Mouse (Mus musculus) embryonic fibroblast, embryonic 13.5 days (primary cell): Measurements from ENCODE around the gene Tfpi2. TPM values are rescaled to one million over a fixed set of nuclear protein-coding genes. Genes with fewer than 3 reads are reported as not detected.

Experiments
- H3K27ac ChIP-seq: 2 replicates; pipeline ENCODE4 v1.5.1; 2012; ENCODE audit warnings: low read length, control low read depth, inconsistent platforms; ENCODE audit not compliant: insufficient read depth
- H3K4me1 ChIP-seq: 2 replicates; pipeline ENCODE4 v1.6.1; 2011; ENCODE audit warnings: low read length; ENCODE audit not compliant: control insufficient read depth, insufficient read depth
- H3K4me3 ChIP-seq: 2 replicates; pipeline ENCODE4 v1.5.1; 2011; ENCODE audit warnings: mild to moderate bottlenecking, control low read depth, low read length; ENCODE audit not compliant: insufficient read depth
- CTCF ChIP-seq: IDR thresholded peaks from 2 replicates; pipeline ENCODE4 v1.5.1; 2011; ENCODE audit warnings: mild to moderate bottlenecking, control low read depth, low read length, moderate library complexity, borderline replicate concordance; ENCODE audit not compliant: insufficient read depth
- POLR2A ChIP-seq: IDR thresholded peaks from 2 replicates; pipeline ENCODE4 v1.6.1; 2011; ENCODE audit warnings: low read depth, mild to moderate bottlenecking, control low read depth, low read length, moderate library complexity
- polyA plus RNA-seq: library from polyadenylated mRNA; stranded (reverse); fragments of >200 nt; gene quantifications from 2 replicates; pipeline ENCODE4 v1.2.4, GENCODE M21; 2011; ENCODE audit warnings: low read depth; ENCODE audit not compliant: missing spikeins, insufficient read length

Gene Tfpi2
- polyA plus RNA-seq: 6.4 and 13.8 TPM in 2 replicates

DNA sequence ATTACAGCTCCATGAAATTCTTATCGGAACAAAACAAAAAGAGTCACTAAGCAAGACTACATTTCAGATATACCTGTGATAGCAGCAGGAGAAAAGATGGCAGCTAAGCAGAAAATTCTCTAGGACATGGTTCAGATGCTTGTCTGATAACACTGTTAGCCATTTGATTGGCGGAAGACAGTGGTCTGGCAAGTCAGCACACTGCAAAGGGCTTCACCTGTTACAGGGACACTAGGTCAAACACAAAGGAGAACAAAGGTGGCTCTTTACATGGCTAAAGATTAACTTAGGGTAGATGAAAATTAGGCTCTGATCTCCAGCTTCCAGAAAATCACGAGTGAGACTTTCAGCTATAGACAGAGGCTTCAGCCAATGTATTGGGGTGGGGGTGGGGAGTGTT, at the start of gene Tfpi2:
Gene Tfpi2 (minus strand): TSS at position 170 of the 400 bp plus-strand sequence.
- Histone ChIP-seq H3K4me3 (no peak within 1 kb of the TSS), H3K27ac (no peak within 1 kb of the TSS), H3K4me1 (no peaks in the 10 kb centered on the region)
- TF ChIP-seq POLR2A (no peak), CTCF (no peak)

DNA sequence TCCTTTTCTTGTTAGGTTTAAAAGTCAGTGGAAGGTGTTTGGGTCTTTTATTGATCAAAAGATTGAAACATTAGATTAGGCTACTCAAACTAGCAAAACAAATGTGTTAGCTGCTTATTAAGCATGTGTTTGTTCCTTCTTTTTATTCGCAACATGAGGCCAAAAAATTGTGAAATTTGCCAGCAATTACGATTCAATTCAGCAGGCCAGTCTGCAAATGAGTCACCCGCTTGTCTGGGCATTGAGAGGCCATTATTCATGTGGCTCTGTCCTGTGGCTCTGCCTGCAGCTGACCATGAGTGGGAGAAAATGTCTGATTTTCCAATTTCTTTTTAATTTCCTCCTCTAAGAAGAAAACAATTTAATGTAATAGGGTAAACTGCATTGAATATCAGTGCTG, 42.2 kb upstream of the Tfpi2 start:
- Histone ChIP-seq H3K27ac (no peak overlapping the region), H3K4me1 (no peaks in the 10 kb centered on the region), H3K4me3 (no peak overlapping the region)
- TF ChIP-seq POLR2A (no peak), CTCF (no peak)

DNA sequence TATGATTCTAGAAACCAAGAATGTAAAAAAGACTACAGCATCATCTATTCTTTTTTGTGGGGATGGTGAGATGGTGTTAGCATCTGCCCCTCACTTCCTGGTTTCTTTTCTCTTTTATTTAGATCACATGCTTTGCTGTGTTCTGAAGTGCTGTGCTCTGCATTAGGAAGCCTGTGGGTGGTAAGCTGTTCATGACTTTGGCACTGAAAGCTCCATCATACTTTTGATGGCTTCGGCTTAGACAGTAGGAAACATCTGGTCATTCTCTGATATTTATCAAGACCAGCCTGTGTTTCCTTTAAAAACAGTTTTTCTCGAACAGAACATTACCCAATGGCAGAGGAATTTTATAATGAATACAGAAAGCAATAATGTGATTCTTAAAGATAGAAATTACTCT, 37.6 kb upstream of the Tfpi2 start:
- Histone ChIP-seq H3K4me1 (no peaks in the 10 kb centered on the region), H3K4me3 (no peak overlapping the region), H3K27ac (no peak overlapping the region)
- TF ChIP-seq CTCF (no peak), POLR2A (no peak)

DNA sequence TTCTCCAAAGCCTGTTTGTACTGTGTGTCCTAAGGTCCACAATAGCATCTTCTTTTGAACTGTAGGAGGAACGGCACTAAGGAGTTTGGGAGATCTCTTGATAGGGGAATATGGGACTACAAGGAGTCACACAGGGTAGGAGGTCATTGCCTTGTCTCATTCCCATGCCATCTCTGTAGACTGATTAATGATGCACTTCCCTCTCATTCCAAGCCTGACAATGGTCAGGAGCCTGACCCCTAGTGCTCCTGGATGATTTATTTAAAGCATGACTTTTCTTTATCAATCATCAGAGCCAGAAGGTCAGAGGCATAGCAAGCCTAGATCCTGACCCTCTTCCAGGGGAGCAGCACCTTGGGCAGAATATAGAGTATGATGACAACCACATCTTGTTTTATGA, 33.9 kb upstream of the Tfpi2 start:
- TF ChIP-seq CTCF (no peak), POLR2A (no peak)
- H3K4me1 ChIP-seq: no peaks in the 10 kb centered on the region
- H3K4me3 ChIP-seq: no peak overlapping the region
- H3K27ac ChIP-seq: no peak overlapping the region

DNA sequence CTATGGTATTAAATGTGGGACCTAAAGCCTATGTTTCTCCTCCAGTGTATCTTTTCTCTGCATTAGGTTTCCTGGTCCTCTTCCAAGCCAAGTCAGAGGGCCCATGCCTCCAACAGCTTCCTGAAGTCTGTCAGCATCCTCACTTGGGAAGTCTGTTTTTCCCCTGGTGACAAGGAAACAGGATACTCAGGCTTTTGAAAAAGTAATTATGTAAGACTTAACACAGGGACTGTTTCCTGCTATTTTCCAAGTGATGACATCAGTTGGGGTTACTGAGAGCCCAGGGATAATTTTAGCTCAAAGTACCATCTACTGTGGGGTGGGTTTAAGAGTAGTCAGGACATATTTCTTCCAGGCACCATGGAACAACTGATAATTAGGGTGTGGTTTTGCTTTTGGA, 20.8 kb upstream of the Tfpi2 start:
- Histone ChIP-seq H3K4me1 (no peaks in the 10 kb centered on the region; the same call in 1 of the 2 replicates), H3K27ac (no peak overlapping the region), H3K4me3 (no peak overlapping the region)
- TF ChIP-seq CTCF (no peak), POLR2A (no peak)

DNA sequence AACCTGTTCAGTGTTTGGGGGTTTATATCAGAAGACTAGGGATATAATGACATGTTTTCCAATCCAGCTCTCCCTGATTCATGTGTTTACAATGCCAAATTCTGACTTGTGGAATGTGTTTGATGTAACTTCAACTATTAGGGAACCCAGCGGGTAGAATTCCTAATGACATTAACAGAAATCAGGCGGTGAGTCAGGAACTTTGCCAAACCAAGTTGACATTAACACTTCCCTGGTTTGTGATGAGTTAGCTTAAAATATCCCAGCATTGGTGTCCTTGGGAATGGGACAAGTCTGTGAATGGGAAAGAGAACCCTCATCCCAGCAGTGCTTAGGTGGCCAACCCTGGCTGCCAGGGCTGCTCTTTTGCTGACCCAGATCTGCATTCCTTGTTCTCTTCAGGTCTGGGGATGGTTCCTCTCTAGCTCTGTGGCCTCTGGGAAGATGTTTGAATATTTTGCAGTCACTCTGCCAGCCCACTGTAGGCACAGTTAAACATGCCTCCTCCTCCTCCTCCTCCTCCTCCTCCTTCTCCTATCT, 19.9 kb upstream of the Tfpi2 start:
- Histone ChIP-seq H3K4me3 (no peak overlapping the region), H3K4me1 (no peaks in the 10 kb centered on the region; the same call in 1 of the 2 replicates), H3K27ac (no peak overlapping the region)
- TF ChIP-seq CTCF (no peak), POLR2A (no peak)

DNA sequence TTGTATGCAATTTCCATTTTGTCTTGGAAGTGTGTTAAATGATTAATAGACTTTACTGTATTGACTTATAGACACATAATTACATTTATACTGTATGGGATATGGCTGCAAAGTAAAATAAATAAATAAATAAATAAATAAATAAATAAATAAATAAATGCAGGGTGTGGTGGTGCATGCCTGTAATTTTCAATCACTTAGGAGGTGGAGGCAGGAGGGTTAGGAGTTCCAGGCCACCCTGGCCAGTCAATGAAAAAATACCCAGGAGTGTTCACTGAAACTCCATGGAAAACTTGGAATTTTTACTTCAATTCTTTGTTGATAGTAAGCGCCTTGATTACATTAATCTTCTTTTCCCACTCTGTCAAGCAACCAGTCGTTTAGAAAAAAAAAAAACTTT, 16.1 kb upstream of the Tfpi2 start:
- H3K4me1 ChIP-seq: peaks cover 5% of the 10 kb centered on the region; the same call in 1 of the 2 replicates
- no peak overlapping the region for H3K27ac ChIP-seq
- peak overlapping the region; percentile 14; the same call in 1 of the 2 replicates for H3K4me3 ChIP-seq
- TF ChIP-seq CTCF: no peak
- no peak for TF ChIP-seq POLR2A

DNA sequence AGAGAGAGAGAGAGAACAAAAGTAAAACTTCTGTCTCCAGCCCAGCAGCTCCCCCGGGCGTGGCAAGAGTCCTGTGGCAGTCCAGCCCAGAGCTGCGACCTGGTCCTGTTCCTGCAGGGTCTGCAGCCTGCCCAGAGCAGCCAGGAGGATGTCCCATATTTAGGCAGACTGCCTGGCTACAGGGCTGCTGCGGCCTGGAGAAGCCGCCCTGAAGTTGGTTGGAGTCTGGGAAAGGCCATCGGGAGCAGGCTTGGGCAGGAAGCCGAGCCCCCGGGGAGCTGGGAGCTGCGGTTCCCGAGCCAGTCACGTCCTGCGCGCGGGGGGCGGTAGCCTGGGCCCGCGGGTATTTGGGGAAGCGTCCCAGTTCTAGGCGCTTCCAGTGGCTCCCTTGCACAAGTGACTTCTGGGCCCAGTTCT, 15.2 kb upstream of the Tfpi2 start, which contains the start of gene Gng11:
Gene Gng11 (plus strand): TSS at position 15 of the 417 bp plus-strand sequence.
- TF ChIP-seq CTCF (no peak), POLR2A (peak; percentile 57)
- H3K27ac ChIP-seq: peak within 1 kb of the TSS; percentile 51
- H3K4me3 ChIP-seq: peak within 1 kb of the TSS; percentile 78
- peaks cover 5% of the 10 kb centered on the region; the same call in 1 of the 2 replicates for H3K4me1 ChIP-seq

DNA sequence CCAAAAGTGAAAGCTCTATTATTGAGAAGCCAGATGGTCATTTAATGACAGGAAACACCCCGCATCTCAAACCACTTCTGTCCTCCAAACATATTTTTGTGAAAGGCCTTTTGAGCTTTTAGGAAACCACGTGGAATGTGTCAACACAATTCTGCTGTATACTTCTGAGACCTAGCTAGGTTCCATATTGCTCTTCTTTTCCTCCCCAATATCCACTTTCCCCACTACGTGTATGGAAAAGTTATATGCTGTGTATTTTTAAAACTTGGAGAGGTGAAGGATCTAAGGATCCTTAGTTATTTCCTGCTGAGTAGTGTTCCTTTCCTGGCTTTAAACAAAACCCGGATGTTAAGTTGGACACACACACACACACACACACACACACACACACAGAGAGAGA, 14.7 kb upstream of the Tfpi2 start:
- H3K27ac ChIP-seq: peak overlapping the region; percentile 51
- H3K4me3 ChIP-seq: peak overlapping the region; percentile 78; the same call in 1 of the 2 replicates
- H3K4me1 ChIP-seq: peaks cover 5% of the 10 kb centered on the region; the same call in 1 of the 2 replicates
- TF ChIP-seq POLR2A (no peak), CTCF (no peak)

DNA sequence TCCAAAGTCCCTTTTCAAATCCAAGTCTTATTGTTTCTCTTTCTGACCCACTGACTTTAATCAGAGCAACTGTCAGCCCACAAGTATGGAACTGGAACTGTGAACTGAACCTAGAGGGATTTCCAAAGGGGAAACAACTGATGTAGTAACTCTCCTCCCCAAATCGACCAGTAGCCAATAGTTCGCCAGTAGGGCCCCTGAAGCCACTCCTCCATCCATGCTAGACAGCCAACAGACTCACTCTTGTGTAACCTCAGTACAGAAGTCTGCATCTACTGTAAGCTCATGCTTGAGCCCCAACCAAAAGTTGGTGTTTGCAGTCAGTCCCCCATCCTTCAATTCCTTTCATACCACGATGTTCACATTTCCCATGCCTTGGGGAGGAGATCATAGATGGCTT, 12.0 kb upstream of the Tfpi2 start:
- Histone ChIP-seq H3K4me1 (peaks cover 5% of the 10 kb centered on the region; the same call in 1 of the 2 replicates), H3K27ac (no peak overlapping the region), H3K4me3 (no peak overlapping the region)
- TF ChIP-seq CTCF: no peak
- TF ChIP-seq POLR2A: no peak
